Mouse (Mus musculus): ENCODE data around the gene Mettl24. TPM values are rescaled to one million over a fixed set of nuclear protein-coding genes. Genes with fewer than 3 reads are reported as not detected.

Mettl24 gene
- polyA plus RNA-seq, 2 experiments = 1.4 to 2.5 TPM

DNA sequence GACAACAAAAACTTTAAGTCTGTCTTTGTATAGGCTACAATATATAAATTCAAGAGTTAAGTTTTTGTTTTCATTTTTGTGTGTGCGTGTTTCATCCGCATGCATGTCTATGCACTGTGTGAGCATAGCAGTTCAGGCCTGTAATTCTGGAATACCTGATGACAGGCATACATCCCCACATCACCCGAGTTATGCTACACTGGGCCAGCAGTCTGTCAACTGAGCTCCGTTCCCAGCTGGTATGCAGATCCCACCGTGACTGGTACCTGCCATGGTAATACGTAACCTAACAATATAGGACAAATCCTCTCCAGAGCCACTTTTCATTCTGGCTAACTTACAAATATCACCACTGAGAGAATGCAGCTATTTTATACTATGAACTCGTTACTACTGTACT is 173.6 kb downstream of the Mettl24 start:
- peaks cover 2% of the 10 kb centered on the region; the same call in 1 of the 2 replicates for H3K36me3 ChIP-seq (ENCODE audit: control insufficient read depth, insufficient read depth, low read length)
- no peak for TF ChIP-seq POLR2A (IDR thresholded peaks at IDR 0.05; ENCODE audit: borderline replicate concordance, extremely low read depth, insufficient read depth, insufficient read length)
- H3K4me1 ChIP-seq (ENCODE audit: control insufficient read depth, insufficient read depth, low read length) = no peaks in the 10 kb centered on the region
- H3K27me3 ChIP-seq (ENCODE audit: control insufficient read depth, insufficient read depth, low read length) = no peaks in the 10 kb centered on the region
- DNase-seq (ENCODE audit: low spot score) = no peak
- no peak overlapping the region for H3K27ac ChIP-seq (replicated peaks; ENCODE audit: low read depth, low read length)
- WGBS = 92% methylated on average over 7 of the region's 7 CpGs
- no peak for ATAC-seq (ENCODE audit: low FRiP score, low read depth)
- no peak overlapping the region for H3K4me3 ChIP-seq (replicated peaks; ENCODE audit: low read length)
- no peaks in the 10 kb centered on the region for H3K9me3 ChIP-seq (ENCODE audit: control insufficient read depth, low read length)
- no peak overlapping the region for H3K9ac ChIP-seq (ENCODE audit: low read depth, low read length, severe bottlenecking)
- no peak overlapping the region for H3K4me2 ChIP-seq (replicated peaks; ENCODE audit: low read depth, low read length, severe bottlenecking)

DNA sequence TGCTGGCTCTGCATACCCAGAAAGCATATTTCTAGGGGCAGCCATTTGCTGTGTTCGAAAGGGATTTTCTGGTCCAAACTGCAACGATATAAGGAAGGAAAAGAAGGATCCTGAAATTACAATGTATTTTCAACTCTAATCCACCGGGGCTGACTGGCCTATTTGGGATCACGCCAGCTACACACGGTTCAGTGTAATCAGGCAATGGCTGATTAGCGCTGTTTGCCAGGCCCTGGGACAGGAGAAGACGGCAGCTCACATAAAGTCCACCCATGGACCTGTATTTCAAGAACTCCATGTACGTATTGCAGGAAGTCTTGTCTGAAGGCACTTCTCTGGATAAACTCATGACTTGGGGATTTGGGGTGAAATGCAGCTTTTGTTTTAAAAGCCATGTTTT is 174.5 kb downstream of the Mettl24 start:
- WGBS = 80% methylated on average over 8 of the region's 8 CpGs
- DNase-seq (ENCODE audit: low spot score) = no peak
- no peak overlapping the region for H3K9ac ChIP-seq (ENCODE audit: low read depth, low read length, severe bottlenecking)
- H3K4me1 ChIP-seq (ENCODE audit: control insufficient read depth, insufficient read depth, low read length) = no peaks in the 10 kb centered on the region
- TF ChIP-seq POLR2A (IDR thresholded peaks at IDR 0.05; ENCODE audit: borderline replicate concordance, extremely low read depth, insufficient read depth, insufficient read length) = no peak
- no peaks in the 10 kb centered on the region for H3K27me3 ChIP-seq (ENCODE audit: control insufficient read depth, insufficient read depth, low read length)
- no peak overlapping the region for H3K4me3 ChIP-seq (replicated peaks; ENCODE audit: low read length)
- no peaks in the 10 kb centered on the region for H3K9me3 ChIP-seq (ENCODE audit: control insufficient read depth, low read length)
- no peak overlapping the region for H3K4me2 ChIP-seq (replicated peaks; ENCODE audit: low read depth, low read length, severe bottlenecking)
- peaks cover 5% of the 10 kb centered on the region for H3K36me3 ChIP-seq (ENCODE audit: control insufficient read depth, insufficient read depth, low read length)
- no peak overlapping the region for H3K27ac ChIP-seq (replicated peaks; ENCODE audit: low read depth, low read length)
- no peak for ATAC-seq (ENCODE audit: low FRiP score, low read depth)

Other genes with a start within 250 kb of the Mettl24 start
- 0.04 TPM in 1 of 2 replicates, not detected in the other for gene Slc22a16, start 112.9 kb upstream of the Mettl24 start, polyA plus RNA-seq (2012; rRNA removed)
- gene Slc22a16, start 112.9 kb upstream of the Mettl24 start, polyA plus RNA-seq (2014; fragmentation: Nextera tagmentation; extraction: Ambion mirVana) = not detected in 2 replicates
- 0.06 and 0.13 TPM in 2 replicates for gene Ddo, start 53.3 kb upstream of the Mettl24 start, polyA plus RNA-seq (2012; rRNA removed)
- 0.14 and 0.28 TPM in 2 replicates for gene Ddo, start 53.3 kb upstream of the Mettl24 start, polyA plus RNA-seq (2014; fragmentation: Nextera tagmentation; extraction: Ambion mirVana)
- gene Cdc40, start 200.0 kb downstream of the Mettl24 start, polyA plus RNA-seq (2012; rRNA removed) = 23.8 and 24.0 TPM in 2 replicates
- gene Cdc40, start 200.0 kb downstream of the Mettl24 start, polyA plus RNA-seq (2014; fragmentation: Nextera tagmentation; extraction: Ambion mirVana) = 26.7 and 31.6 TPM in 2 replicates
- 17.1 and 20.2 TPM in 2 replicates for gene Wasf1, start 200.2 kb downstream of the Mettl24 start, polyA plus RNA-seq (2012; rRNA removed)
- gene Wasf1, start 200.2 kb downstream of the Mettl24 start, polyA plus RNA-seq (2014; fragmentation: Nextera tagmentation; extraction: Ambion mirVana) = 16.8 and 23.9 TPM in 2 replicates

All from limb, embryonic 14.5 days (tissue).